Mouse (Mus musculus) megakaryocyte, embryonic 14.5 days (primary cell): Measurements from ENCODE around the gene Gm44579. TPM values are rescaled to one million over a fixed set of nuclear protein-coding genes. Genes with fewer than 3 reads are reported as not detected.

Source experiments
- H3K27me3 ChIP-seq: replicated peaks from 2 replicates; pipeline ENCODE3; 2012; ENCODE audit warnings: inconsistent platforms
- H3K36me3 ChIP-seq: replicated peaks from 2 replicates; pipeline ENCODE3; 2012; ENCODE audit warnings: low read length, inconsistent platforms, mixed read lengths
- H3K4me1 ChIP-seq: 2 replicates; pipeline ENCODE4 v1.6.1; 2012; ENCODE audit warnings: inconsistent platforms
- H3K4me3 ChIP-seq: replicated peaks from 2 replicates; pipeline ENCODE3; 2012; ENCODE audit warnings: moderate library complexity, mild to moderate bottlenecking, inconsistent platforms
- H3K9me3 ChIP-seq: 2 replicates; pipeline ENCODE4 v1.6.1; 2012; ENCODE audit warnings: inconsistent platforms
- FLI1 ChIP-seq: IDR thresholded peaks from 2 replicates; pipeline ENCODE4 v1.6.1; 2012; ENCODE audit warnings: low read length, inconsistent platforms, mixed read lengths
- GATA1 ChIP-seq: IDR thresholded peaks from 3 replicates; pipeline ENCODE4 v1.6.1; 2012; ENCODE audit warnings: mixed read lengths, low read length, inconsistent platforms, borderline replicate concordance
- polyA plus RNA-seq: library from polyadenylated mRNA; stranded (reverse); fragments of >175 nt; gene quantifications from 2 replicates; pipeline ENCODE4 v1.2.3, GENCODE M21; 2012; ENCODE audit warnings: low replicate concordance; ENCODE audit not compliant: insufficient read depth

The Gm44579 gene
- polyA plus RNA-seq, 1 experiment: not detected

DNA sequence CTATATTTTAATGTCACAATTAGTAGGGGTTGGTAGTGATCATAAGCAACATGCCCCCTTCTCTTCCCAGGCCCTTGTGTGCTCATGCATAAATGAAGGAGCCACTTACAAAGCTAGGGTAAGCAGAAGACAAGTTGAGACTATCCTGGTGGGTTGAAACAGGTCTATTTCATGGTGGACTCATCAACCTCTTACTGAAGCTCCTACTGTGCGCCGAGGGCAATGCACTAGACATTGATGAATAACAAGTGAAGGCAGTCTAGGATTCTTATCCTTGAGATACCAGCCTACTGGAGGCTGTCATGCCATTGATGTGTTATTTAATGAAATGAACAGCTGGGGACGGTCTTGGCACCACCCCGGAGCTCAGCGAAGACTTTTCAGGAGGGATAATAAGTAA, 65.5 kb downstream of the Gm44579 start:
- Histone ChIP-seq H3K4me1 (peaks cover 16% of the 10 kb centered on the region), H3K36me3 (no peaks in the 10 kb centered on the region), H3K27me3 (peaks cover 12% of the 10 kb centered on the region), H3K4me3 (no peak overlapping the region), H3K9me3 (no peaks in the 10 kb centered on the region)
- TF ChIP-seq FLI1 (no peak), GATA1 (no peak)

DNA sequence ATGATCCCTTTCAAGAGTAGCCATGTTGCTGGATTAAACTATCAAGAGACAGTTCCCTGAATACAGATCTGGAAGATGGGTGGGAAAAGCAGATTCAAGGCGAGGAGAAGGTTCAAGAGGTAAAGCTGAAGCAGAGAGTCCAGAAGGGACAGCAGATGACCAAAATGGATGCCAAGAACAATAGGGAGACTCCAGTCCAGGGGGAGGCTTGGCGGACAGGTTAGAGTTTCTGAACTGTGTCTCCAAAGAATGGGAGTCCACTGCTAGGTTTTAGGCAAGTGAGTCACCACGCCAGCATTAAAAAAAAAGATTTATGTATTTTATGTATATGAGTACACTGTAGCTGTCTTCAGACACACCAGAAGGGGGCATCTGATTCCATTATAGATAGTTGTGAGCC, 66.1 kb downstream of the Gm44579 start:
- Histone ChIP-seq H3K4me3 (no peak overlapping the region), H3K27me3 (peaks cover 10% of the 10 kb centered on the region), H3K9me3 (no peaks in the 10 kb centered on the region), H3K4me1 (peaks cover 16% of the 10 kb centered on the region), H3K36me3 (no peaks in the 10 kb centered on the region)
- no peak for TF ChIP-seq FLI1
- TF ChIP-seq GATA1: no peak

DNA sequence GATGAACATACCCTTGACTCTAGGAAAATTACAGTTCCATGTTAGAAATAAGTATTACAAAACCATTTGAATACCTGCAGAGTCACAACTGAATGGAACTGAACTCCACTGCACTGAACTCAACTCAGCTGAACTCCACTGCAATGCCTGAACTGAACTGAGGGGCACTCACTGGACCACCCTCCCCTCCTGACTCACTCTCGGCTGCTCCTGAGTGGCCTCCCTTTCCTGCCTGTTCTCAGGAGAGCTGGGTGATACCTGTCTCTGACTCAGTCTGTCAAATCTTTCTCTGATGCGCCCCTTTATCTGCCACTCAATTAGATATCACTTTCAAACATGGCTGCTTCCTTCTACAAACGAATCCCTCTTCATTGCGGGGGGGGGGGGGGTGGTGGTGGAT, 66.6 kb downstream of the Gm44579 start:
- H3K27me3 ChIP-seq: peaks cover 8% of the 10 kb centered on the region
- no peaks in the 10 kb centered on the region for H3K36me3 ChIP-seq
- H3K4me1 ChIP-seq: peaks cover 18% of the 10 kb centered on the region
- TF ChIP-seq GATA1 (no peak), FLI1 (no peak)
- no peaks in the 10 kb centered on the region for H3K9me3 ChIP-seq
- H3K4me3 ChIP-seq: no peak overlapping the region

DNA sequence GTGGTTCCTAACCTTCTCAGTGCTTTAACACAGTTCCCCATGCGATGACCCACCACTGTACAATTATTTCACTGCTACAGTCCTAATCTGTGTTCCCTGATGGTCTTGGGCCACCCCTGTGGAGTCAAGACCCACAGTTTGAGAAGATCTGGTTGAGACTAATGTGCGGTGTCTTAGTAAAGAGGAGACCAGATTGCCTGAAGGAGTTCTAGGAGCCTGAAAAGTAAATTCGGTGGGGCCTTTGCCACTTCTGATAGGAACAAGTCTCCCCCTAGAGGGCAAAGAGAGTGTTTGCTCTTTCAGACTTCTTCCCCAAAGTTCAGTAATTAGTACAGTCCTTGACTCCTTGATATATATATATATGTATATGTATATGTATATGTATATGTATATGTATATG, 67.2 kb downstream of the Gm44579 start:
- Histone ChIP-seq H3K9me3 (no peaks in the 10 kb centered on the region), H3K4me1 (peaks cover 21% of the 10 kb centered on the region)
- TF ChIP-seq GATA1: no peak
- TF ChIP-seq FLI1: no peak

DNA sequence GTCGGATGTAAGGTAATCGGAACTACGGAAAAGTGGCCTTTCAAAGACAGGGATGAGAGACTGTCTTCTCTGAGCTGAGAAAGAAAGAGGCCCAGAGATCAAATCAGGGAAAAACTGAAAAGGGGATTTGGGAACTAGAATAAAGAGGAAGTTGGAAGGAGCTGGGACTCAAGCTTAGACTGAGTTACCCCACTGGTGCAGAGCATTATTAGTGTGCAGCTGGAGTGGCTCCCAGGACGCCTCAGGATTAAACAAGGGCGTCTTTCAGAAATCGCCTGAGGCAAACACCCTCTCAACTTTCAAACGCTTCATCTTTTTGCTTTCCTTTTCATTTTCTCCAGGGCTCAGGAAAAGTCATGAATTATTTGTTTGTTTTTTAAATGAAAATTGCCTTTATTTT, 67.9 kb downstream of the Gm44579 start:
- Histone ChIP-seq H3K36me3 (no peaks in the 10 kb centered on the region), H3K27me3 (peaks cover 8% of the 10 kb centered on the region), H3K4me1 (peaks cover 21% of the 10 kb centered on the region), H3K9me3 (no peaks in the 10 kb centered on the region), H3K4me3 (no peak overlapping the region)
- TF ChIP-seq FLI1 (no peak), GATA1 (no peak)

More for the DNA sequence above, 67.2 kb downstream of the Gm44579 start:
- peaks cover 8% of the 10 kb centered on the region for H3K27me3 ChIP-seq
- H3K4me3 ChIP-seq: no peak overlapping the region
- H3K36me3 ChIP-seq: no peaks in the 10 kb centered on the region

DNA sequence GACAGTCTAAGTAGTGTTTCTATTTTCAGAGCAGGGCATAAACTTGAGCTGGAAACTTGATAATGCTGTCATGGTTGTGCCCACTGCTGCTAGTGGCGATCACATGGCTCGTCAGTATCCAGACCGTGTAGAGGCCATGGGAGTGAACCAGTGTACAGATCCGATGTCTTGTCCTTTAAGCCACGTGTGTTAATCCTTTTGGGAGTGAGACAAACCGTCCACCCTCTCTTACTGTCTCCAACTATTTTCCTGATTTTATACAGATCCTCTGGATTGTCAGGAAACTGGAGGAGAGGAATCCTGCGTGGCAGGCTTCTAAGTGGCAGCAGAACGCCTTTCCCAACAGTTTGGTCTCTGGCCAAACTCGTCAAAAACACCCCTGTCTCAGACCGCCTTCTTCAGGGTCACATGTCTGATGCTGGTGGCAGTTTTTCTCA, 71.6 kb downstream of the Gm44579 start:
- TF ChIP-seq GATA1 (no peak), FLI1 (no peak)
- H3K36me3 ChIP-seq: no peaks in the 10 kb centered on the region
- no peaks in the 10 kb centered on the region for H3K9me3 ChIP-seq
- no peak overlapping the region for H3K4me3 ChIP-seq
- H3K27me3 ChIP-seq: peaks cover 5% of the 10 kb centered on the region
- H3K4me1 ChIP-seq: peaks cover 25% of the 10 kb centered on the region

DNA sequence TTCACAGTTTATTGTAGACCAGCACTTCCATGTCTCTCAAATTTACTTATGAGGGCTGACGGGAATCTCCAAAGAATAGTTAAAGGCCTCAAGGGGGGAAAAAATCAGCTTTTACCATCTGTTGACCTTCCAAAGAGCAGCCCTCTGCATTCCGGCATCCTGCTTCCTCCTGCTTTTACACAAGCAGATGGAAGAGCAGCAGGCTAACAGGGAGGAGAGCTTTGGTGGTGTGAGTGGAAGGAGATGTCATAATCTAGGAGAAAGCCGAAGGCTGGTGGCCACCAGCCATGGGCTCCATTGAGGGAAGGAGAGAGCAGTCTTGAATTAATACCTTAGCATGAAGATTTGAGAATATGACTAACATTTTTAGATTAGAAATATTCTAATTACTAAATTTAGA, 72.4 kb downstream of the Gm44579 start:
- Histone ChIP-seq H3K27me3 (peaks cover 5% of the 10 kb centered on the region), H3K4me3 (no peak overlapping the region), H3K9me3 (no peaks in the 10 kb centered on the region), H3K4me1 (peaks cover 22% of the 10 kb centered on the region), H3K36me3 (no peaks in the 10 kb centered on the region)
- no peak for TF ChIP-seq FLI1
- TF ChIP-seq GATA1: no peak

DNA sequence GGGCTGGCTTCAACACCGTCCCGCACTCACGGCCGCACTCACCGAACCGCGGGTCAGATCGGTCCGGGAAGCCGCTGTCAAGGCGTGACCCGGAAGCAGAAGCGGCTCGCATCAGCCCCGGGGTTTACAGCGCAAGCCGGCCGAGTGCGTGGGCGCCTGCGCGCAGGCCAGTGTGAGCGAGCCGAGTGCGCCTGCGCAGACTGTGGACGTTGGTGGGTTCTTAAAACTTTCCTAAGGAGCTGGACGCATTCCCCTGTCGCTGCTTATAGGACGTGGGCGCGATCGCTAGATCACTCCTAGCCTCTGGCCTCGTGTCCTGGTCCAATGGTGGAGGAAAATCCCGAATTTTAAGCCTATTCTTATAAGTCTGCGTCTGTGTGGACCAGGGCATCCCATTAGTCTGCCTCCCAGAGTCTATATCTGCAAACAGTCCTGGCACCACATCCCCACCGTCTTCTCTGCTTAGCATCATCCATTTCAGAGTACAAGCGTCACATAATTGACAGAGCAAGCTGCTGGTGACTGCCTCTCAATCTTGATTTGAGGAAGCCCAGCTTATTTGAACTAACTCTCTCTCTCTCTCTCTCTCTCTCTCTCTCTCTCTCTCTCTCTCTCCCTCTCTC, 75.1 kb downstream of the Gm44579 start:
- H3K27me3 ChIP-seq: peaks cover 2% of the 10 kb centered on the region
- peaks cover 24% of the 10 kb centered on the region for H3K36me3 ChIP-seq
- peaks cover 31% of the 10 kb centered on the region for H3K4me1 ChIP-seq
- TF ChIP-seq FLI1 (no peak), GATA1 (no peak)
- no peaks in the 10 kb centered on the region for H3K9me3 ChIP-seq
- peak overlapping the region; percentile 98 for H3K4me3 ChIP-seq

DNA sequence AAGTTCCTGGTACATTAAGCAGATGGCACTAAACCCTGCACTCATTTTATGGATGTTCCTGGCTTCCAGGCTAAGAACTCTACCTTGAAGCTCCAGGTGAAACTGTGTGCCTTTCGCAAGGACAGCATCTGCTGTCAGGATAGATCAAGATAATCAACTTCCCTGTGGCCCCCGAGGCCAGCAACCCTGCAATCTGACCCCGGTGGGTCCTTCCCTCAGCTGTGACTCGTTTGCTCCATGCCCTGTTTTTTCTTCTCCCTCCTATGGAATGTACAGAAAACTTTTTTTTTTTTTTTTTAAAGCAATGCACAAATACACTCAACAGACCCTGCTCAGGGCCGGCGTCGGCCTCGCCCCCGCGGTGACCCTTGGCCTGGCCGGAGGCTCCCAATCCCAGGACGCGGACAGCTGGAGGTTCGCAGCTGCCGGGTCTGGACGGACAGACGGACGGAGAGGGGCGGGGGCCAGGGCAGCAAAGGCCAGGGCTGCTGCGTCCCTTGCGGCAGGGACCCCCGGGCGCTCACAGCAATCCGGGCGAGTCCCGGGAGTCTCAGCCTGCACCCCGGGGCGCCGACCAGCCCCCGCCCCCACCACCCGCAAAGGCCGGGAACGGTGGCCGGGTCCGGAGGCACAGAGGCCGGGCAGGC, 75.8 kb downstream of the Gm44579 start:
- H3K9me3 ChIP-seq: no peaks in the 10 kb centered on the region
- TF ChIP-seq FLI1: no peak
- TF ChIP-seq GATA1: no peak
- no peaks in the 10 kb centered on the region for H3K27me3 ChIP-seq
- H3K4me3 ChIP-seq: peak overlapping the region; percentile 98
- peaks cover 30% of the 10 kb centered on the region for H3K36me3 ChIP-seq
- H3K4me1 ChIP-seq: peaks cover 32% of the 10 kb centered on the region

DNA sequence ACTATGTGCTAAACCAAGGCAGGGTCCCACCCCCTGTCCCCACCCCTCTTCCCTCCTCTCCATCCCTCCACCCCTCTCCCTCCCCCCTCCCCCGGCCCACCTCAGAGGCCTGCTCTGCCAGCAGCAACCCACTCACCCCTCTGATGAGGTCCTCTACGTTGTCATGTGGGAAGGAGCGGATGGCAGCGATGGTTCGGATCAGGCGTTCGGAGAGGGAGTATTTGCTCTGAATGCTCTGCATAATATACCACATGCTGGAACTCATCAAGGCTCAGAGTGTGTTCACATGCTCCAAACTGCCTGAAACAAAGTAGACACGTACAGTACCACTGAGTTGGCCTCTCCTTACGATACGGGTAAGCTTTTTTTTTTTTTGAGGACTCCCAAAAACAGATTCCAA, 78.3 kb downstream of the Gm44579 start:
- Histone ChIP-seq H3K4me1 (peaks cover 35% of the 10 kb centered on the region), H3K9me3 (no peaks in the 10 kb centered on the region), H3K27me3 (no peaks in the 10 kb centered on the region), H3K4me3 (no peak overlapping the region), H3K36me3 (peaks cover 54% of the 10 kb centered on the region)
- no peak for TF ChIP-seq FLI1
- no peak for TF ChIP-seq GATA1
